In the genomic region with DNA sequence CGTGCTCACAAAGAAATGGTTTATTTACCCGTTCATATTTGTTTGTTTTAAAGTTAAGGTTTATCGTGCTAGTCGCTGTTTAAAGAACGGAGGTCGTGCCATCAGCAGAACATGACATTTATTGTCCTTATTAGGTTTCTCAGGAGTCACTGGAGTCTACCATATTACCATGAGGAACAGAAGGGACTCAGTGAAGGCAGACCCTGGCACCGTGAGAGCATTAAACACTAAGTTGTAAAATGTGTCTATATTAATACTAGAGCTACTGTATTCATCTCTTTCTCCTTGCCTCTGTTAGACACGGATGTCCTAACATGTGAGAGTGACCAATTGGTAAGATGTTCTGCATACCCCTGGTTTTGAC, we compare ENCODE assay signal across 8 mouse cellular contexts. TPM values are rescaled to one million over a fixed set of nuclear protein-coding genes. Genes with fewer than 3 reads are reported as not detected.
DNase-seq lines count a peak whose midpoint lies in the region; ATAC-seq and TF ChIP-seq lines count a peak whose summit lies in the region.

No protein-coding gene starts in this region.

- H3K4me2 ChIP-seq in heart, postnatal 0 days (ENCODE audit: low read depth, low read length): peak overlapping the region; percentile 78
- peak overlapping the region; percentile 71 for H3K4me2 ChIP-seq in liver, embryonic 11.5 days
- H3K4me2 ChIP-seq in neural tube, embryonic 15.5 days: peak overlapping the region; percentile 83

- H3K4me1 ChIP-seq in heart, postnatal 0 days (ENCODE audit: control insufficient read depth, insufficient read depth): peaks cover 6% of the 10 kb centered on the region
- H3K4me1 ChIP-seq in ES-E14 (ENCODE audit: control insufficient read depth in 2 of 2, insufficient read depth in 2 of 2, low read length in 2 of 2, poor library complexity in 1 of 2): no peaks in the 10 kb centered on the region; a peak in 1 of 4 replicates
- peaks cover 13% of the 10 kb centered on the region for H3K4me1 ChIP-seq in forebrain, embryonic 10.5 days
- peaks cover 6% of the 10 kb centered on the region; the same call in 1 of the 2 replicates for H3K4me1 ChIP-seq in liver, embryonic 11.5 days (replicated peaks; ENCODE audit: control insufficient read depth, insufficient read depth, low read length)
- peaks cover 21% of the 10 kb centered on the region for H3K4me1 ChIP-seq in neural tube, embryonic 15.5 days

- H3K27me3 ChIP-seq in heart, postnatal 0 days (ENCODE audit: control insufficient read depth, insufficient read depth, low read length): no peaks in the 10 kb centered on the region
- no peaks in the 10 kb centered on the region for H3K27me3 ChIP-seq in forebrain, embryonic 10.5 days (ENCODE audit: poor library complexity, severe bottlenecking)
- H3K27me3 ChIP-seq in liver, embryonic 11.5 days (replicated peaks; ENCODE audit: control insufficient read depth, insufficient read depth, low read length): no peaks in the 10 kb centered on the region
- H3K27me3 ChIP-seq in neural tube, embryonic 15.5 days (replicated peaks): 0 out of 2 replicates have a peak, but pooled peaks cover 4% of the 10 kb centered on the region

- ATAC-seq in heart, postnatal 0 days (ENCODE audit: insufficient read depth, low read depth): peak; percentile 25; the same call in 1 of the 2 replicates
- peak; percentile 33 for ATAC-seq in liver, embryonic 11.5 days (replicated peaks; ENCODE audit: low FRiP score)
- peak; percentile 53 for ATAC-seq in neural tube, embryonic 15.5 days (ENCODE audit: low FRiP score)

- DNase-seq in heart, postnatal 0 days (ENCODE audit: low spot score): no peak
- DNase-seq in heart, postnatal 36 days: no peak
- DNase-seq in ES-E14 (ENCODE audit: low read depth, low spot score): no peak
- no peak for DNase-seq in forebrain, embryonic 10.5 days (ENCODE audit: extremely low spot score, low spot score)
- DNase-seq in liver, embryonic 11.5 days (ENCODE audit: low spot score): no peak
- DNase-seq in urinary bladder, postnatal 25 days (ENCODE audit: low spot score): no peak
- DNase-seq in adrenal gland, postnatal 4 days (ENCODE audit: low spot score in 2 of 2): no peak

- H3K9ac ChIP-seq in heart, postnatal 0 days (replicated peaks; ENCODE audit: low read depth, low read length): peak overlapping the region; percentile 15; the same call in 1 of the 2 replicates
- peak overlapping the region; percentile 99; the same call in 1 of the 2 replicates for H3K9ac ChIP-seq in ES-E14 (ENCODE audit: insufficient read depth, low read depth, low read length, poor library complexity, severe bottlenecking)
- peak overlapping the region; percentile 71 for H3K9ac ChIP-seq in liver, embryonic 11.5 days (ENCODE audit: low read depth, low read length)
- H3K9ac ChIP-seq in neural tube, embryonic 15.5 days (replicated peaks): peak overlapping the region; percentile 87

- 13% methylated on average over 8 of the region's 8 CpGs for WGBS in heart, postnatal 0 days
- WGBS in forebrain, embryonic 10.5 days: 15% methylated on average over 8 of the region's 8 CpGs
- WGBS in liver, embryonic 11.5 days: 15% methylated on average over 8 of the region's 8 CpGs
- 12% methylated on average over 8 of the region's 8 CpGs for WGBS in neural tube, embryonic 15.5 days

- H3K27ac ChIP-seq in heart, postnatal 0 days (ENCODE audit: low read depth): peak overlapping the region; percentile 52; the same call in 1 of the 2 replicates
- H3K27ac ChIP-seq in ES-E14 (ENCODE audit: insufficient read depth, low read depth, low read length, poor library complexity, severe bottlenecking): no peak overlapping the region
- peak overlapping the region; percentile 92 for H3K27ac ChIP-seq in forebrain, embryonic 10.5 days
- H3K27ac ChIP-seq in liver, embryonic 11.5 days (ENCODE audit: low read depth, low read length): no peak overlapping the region
- peak overlapping the region; percentile 83 for H3K27ac ChIP-seq in neural tube, embryonic 15.5 days (replicated peaks)

- in situ Hi-C loops in ES-E14 (cut with MboI; ENCODE audit: low sequenced_read_pairs in 2 of 2, unreplicated experiment in 2 of 2): no loop called here

- TF ChIP-seq EP300 in heart, postnatal 0 days (IDR thresholded peaks at IDR 0.05; ENCODE audit: low read depth): no peak

- H3K36me3 ChIP-seq in heart, postnatal 0 days (replicated peaks; ENCODE audit: control insufficient read depth, insufficient read depth, low read length): peaks cover 29% of the 10 kb centered on the region
- H3K36me3 ChIP-seq in ES-E14 (ENCODE audit: control insufficient read depth, insufficient read depth, low read length, poor library complexity, severe bottlenecking): peaks cover 19% of the 10 kb centered on the region
- H3K36me3 ChIP-seq in forebrain, embryonic 10.5 days (replicated peaks): peaks cover 33% of the 10 kb centered on the region
- peaks cover 24% of the 10 kb centered on the region for H3K36me3 ChIP-seq in liver, embryonic 11.5 days (ENCODE audit: control insufficient read depth, insufficient read depth, low read length)
- peaks cover 28% of the 10 kb centered on the region for H3K36me3 ChIP-seq in neural tube, embryonic 15.5 days

- intact Hi-C loops in heart, postnatal 36 days (cut with DNase I): loop anchor here (2.0 to 5.0 kb wide), 2 partner anchors 74 to 171 kb away; a partner anchor contains a TSS

- no peaks in the 10 kb centered on the region for H3K9me3 ChIP-seq in heart, postnatal 0 days (replicated peaks; ENCODE audit: control insufficient read depth, low read length)
- H3K9me3 ChIP-seq in ES-E14 (ENCODE audit: control insufficient read depth, insufficient read depth, low read depth, low read length): no peaks in the 10 kb centered on the region
- H3K9me3 ChIP-seq in forebrain, embryonic 10.5 days: no peaks in the 10 kb centered on the region
- H3K9me3 ChIP-seq in liver, embryonic 11.5 days (ENCODE audit: control insufficient read depth, low read length): no peaks in the 10 kb centered on the region
- H3K9me3 ChIP-seq in neural tube, embryonic 15.5 days (replicated peaks): no peaks in the 10 kb centered on the region

- no peak for TF ChIP-seq CTCF in heart, postnatal 0 days (IDR thresholded peaks at IDR 0.05; ENCODE audit: low read depth)

- H3K4me3 ChIP-seq in heart, postnatal 0 days (ENCODE audit: low read depth, low read length): peak overlapping the region; percentile 79
- peak overlapping the region; percentile 73 to 99 for H3K4me3 ChIP-seq in ES-E14 (ENCODE audit: insufficient read depth in 1 of 2, low read depth in 1 of 2, low read length in 2 of 2, poor library complexity in 1 of 2, severe bottlenecking in 1 of 2)
- peak overlapping the region; percentile 88 for H3K4me3 ChIP-seq in forebrain, embryonic 10.5 days
- peak overlapping the region; percentile 69 for H3K4me3 ChIP-seq in liver, embryonic 11.5 days (ENCODE audit: low read depth, low read length)
- peak overlapping the region; percentile 97 for H3K4me3 ChIP-seq in neural tube, embryonic 15.5 days (replicated peaks)

TF ChIP-seq in ES-E14, 5 proteins besides CTCF, POLR2A, EP300 and RAD21:
- TF ChIP-seq CHD2 (IDR thresholded peaks at IDR 0.05; ENCODE audit: low read depth, low read length) (no peak), MAFK (IDR thresholded peaks at IDR 0.05; ENCODE audit: insufficient read depth, low read depth, low read length) (no peak), HCFC1 (IDR thresholded peaks at IDR 0.05; ENCODE audit: borderline replicate concordance, insufficient read depth, low read length) (no peak), ZNF384 (IDR thresholded peaks at IDR 0.05; ENCODE audit: low read depth, low read length) (no peak), ZC3H11A (IDR thresholded peaks at IDR 0.05; ENCODE audit: borderline replicate concordance, low read depth, low read length) (no peak)

RNA-seq across cellular contexts. Expression of a gene that starts 0.3 kb away (rescaled TPM):
- 15.8 and 21.1 TPM in 2 replicates for total RNA-seq in heart, postnatal 0 days (2014; rRNA removed; ENCODE audit: low replicate concordance)
- 29.9 and 32.8 TPM in 2 replicates for polyA plus RNA-seq in heart, postnatal 0 days (2015; fragmentation: Nextera tagmentation; extraction: Ambion mirVana)
- 10 to 100 TPM; 14.8 to 17.6 TPM for total RNA-seq in heart, postnatal 36 days (2021)
- total RNA-seq in ES-E14 (2012; rRNA removed): 60.5 and 64.1 TPM in 2 replicates
- 101 and 108 TPM in 2 replicates for polyA plus RNA-seq in forebrain, embryonic 10.5 days (2016; fragmentation: Nextera tagmentation; extraction: Ambion mirVana)
- polyA plus RNA-seq in liver, embryonic 11.5 days (2014; fragmentation: Nextera tagmentation; extraction: Ambion mirVana): 88.1 and 94.4 TPM in 2 replicates
- polyA plus RNA-seq in neural tube, embryonic 15.5 days (2015; fragmentation: Nextera tagmentation; extraction: Ambion mirVana): 65.0 and 68.6 TPM in 2 replicates
- 10 to 100 TPM; 42.3 to 47.5 TPM for total RNA-seq in adrenal gland, postnatal 4 days (2021)

RNA-seq across cellular contexts. Expression of a gene that starts 31.1 kb away (rescaled TPM):
- total RNA-seq in heart, postnatal 0 days (2014; rRNA removed; ENCODE audit: low replicate concordance): not detected in 2 replicates
- polyA plus RNA-seq in heart, postnatal 0 days (2015; fragmentation: Nextera tagmentation; extraction: Ambion mirVana): not detected in 2 replicates
- not detected for total RNA-seq in heart, postnatal 36 days (2021)
- total RNA-seq in ES-E14 (2012; rRNA removed): 2.2 and 3.2 TPM in 2 replicates
- 0.14 and 0.19 TPM in 2 replicates for polyA plus RNA-seq in forebrain, embryonic 10.5 days (2016; fragmentation: Nextera tagmentation; extraction: Ambion mirVana)
- not detected in 2 replicates for polyA plus RNA-seq in liver, embryonic 11.5 days (2014; fragmentation: Nextera tagmentation; extraction: Ambion mirVana)
- polyA plus RNA-seq in neural tube, embryonic 15.5 days (2015; fragmentation: Nextera tagmentation; extraction: Ambion mirVana): not detected in 2 replicates
- total RNA-seq in adrenal gland, postnatal 4 days (2021): not detected

RNA-seq across cellular contexts. Expression of a gene that starts 39.8 kb away (rescaled TPM):
- total RNA-seq in heart, postnatal 0 days (2014; rRNA removed; ENCODE audit: low replicate concordance): 0.08 TPM in 1 of 2 replicates, not detected in the other
- polyA plus RNA-seq in heart, postnatal 0 days (2015; fragmentation: Nextera tagmentation; extraction: Ambion mirVana): not detected in 2 replicates
- under 1 TPM; 0.38 to 0.83 TPM for total RNA-seq in heart, postnatal 36 days (2021)
- 0.16 TPM in 1 of 2 replicates, not detected in the other for total RNA-seq in ES-E14 (2012; rRNA removed)
- 0.10 and 0.15 TPM in 2 replicates for polyA plus RNA-seq in forebrain, embryonic 10.5 days (2016; fragmentation: Nextera tagmentation; extraction: Ambion mirVana)
- 0.27 and 0.43 TPM in 2 replicates for polyA plus RNA-seq in liver, embryonic 11.5 days (2014; fragmentation: Nextera tagmentation; extraction: Ambion mirVana)
- 0.51 TPM in 1 of 2 replicates, not detected in the other for polyA plus RNA-seq in neural tube, embryonic 15.5 days (2015; fragmentation: Nextera tagmentation; extraction: Ambion mirVana)
- total RNA-seq in adrenal gland, postnatal 4 days (2021): 10 to 100 TPM; 12.9 to 13.5 TPM

Comparison
In these comparisons a context has a peak if more than half of its experiments do, and no peak if none do; other contexts are left out.
1. H3K27ac ChIP-seq: peak in heart, postnatal 0 days (single experiment), forebrain, embryonic 10.5 days (single experiment) and neural tube, embryonic 15.5 days (single experiment); none in ES-E14 (single experiment) and liver, embryonic 11.5 days (single experiment).
2. H3K9ac ChIP-seq: peak in every context shown above with its lines; median percentile 99 in ES-E14; 87 in neural tube, embryonic 15.5 days; 71 in liver, embryonic 11.5 days; 15 in heart, postnatal 0 days.
3. RNA of a gene that starts 39.8 kb away (total RNA-seq): 12.9 to 13.5 TPM in adrenal gland, postnatal 4 days; 0.38 to 0.83 TPM in heart, postnatal 36 days, 0.16 TPM in ES-E14 and 0.08 TPM in heart, postnatal 0 days; every median in the first group is over 4 times any median in the second.
4. Peak in every context shown above with its lines, with median percentiles within 50 percentile points of each other: ATAC-seq, H3K4me2 ChIP-seq and H3K4me3 ChIP-seq.